Mouse (Mus musculus) adrenal gland, adult 18-20 months (tissue): ENCODE data around the gene Agpat3. TPM values are rescaled to one million over a fixed set of nuclear protein-coding genes. Genes with fewer than 3 reads are reported as not detected.

Experiments
- DNase-seq, 2 experiments: peaks; one replicate each; pipeline ENCODE4 v3.0.0; 2021 to 2022; ENCODE audit warnings: low spot score in 2 of 2
- total RNA-seq, 2 experiments: library from RNA; stranded (reverse); gene quantifications; 1 replicate in 1 of 2; 2 replicates in 1 of 2; pipeline ENCODE4 v1.2.3; 2021

Gene Agpat3
- total RNA-seq, 2 experiments from 2014 or later = 289 to 343 TPM

DNA sequence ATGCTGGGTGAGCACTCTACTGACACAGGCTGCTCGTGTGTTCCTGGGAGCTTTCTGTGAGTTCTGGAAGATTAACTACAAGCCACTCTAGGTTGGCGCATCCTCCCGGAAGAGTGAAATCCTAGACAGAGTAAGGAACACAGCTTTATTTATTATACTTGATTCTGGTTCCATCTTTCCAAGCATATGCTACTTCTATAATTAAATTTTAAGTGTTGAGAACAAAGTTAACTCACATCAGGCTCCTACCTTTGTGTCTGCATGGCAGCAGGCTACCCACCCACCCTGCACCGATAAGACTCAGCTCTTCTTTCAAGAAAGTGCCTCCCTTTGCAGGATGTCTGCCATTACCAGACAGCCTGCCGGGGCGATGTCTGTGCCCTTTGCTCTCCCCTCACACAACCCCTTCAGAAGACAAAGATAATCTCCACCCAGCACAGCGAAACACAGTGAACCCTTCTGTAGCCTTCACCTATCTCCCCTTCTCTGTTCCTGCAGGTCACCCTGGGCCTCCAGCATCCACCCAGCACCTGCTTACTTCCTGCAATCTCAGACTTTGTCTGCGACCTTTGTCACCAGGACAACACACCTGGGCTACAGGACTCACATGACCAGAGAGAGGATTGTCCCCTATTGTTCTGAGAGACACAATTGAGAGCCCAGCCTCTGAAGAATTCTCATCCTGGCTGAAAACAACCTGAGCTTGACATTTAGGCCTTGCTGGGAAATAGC lies 26.2 kb downstream of the Agpat3 start:
- no peak for DNase-seq

DNA sequence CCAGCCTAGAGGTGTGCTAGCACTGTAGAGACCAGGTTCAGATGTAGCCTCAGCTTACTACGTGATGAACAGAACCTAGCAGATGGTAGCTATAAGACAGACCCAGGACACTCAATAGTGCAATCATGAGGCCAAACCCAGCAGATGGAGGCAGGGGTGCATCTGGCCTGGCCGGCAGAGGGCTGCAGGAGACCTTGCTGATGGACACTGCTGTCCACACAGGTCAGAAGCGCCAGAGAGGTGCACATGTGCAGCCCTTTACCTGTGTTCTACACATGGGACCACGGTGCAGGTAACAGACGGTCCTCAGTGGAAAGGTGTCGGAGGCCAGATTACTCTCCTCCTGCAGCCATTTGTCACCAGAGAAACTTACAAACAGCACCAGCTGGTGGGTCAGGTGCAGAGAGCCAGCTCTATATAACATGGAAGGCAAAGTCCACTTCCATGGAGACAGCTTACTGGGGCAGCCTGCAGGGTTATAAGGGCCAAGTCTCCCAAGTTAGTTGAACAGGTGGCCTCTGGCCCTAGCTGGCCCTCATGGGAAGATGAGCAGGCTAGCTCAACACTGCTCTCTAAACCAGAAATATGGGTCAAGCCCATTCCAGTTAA lies 27.6 kb downstream of the Agpat3 start:
- no peak for DNase-seq

DNA sequence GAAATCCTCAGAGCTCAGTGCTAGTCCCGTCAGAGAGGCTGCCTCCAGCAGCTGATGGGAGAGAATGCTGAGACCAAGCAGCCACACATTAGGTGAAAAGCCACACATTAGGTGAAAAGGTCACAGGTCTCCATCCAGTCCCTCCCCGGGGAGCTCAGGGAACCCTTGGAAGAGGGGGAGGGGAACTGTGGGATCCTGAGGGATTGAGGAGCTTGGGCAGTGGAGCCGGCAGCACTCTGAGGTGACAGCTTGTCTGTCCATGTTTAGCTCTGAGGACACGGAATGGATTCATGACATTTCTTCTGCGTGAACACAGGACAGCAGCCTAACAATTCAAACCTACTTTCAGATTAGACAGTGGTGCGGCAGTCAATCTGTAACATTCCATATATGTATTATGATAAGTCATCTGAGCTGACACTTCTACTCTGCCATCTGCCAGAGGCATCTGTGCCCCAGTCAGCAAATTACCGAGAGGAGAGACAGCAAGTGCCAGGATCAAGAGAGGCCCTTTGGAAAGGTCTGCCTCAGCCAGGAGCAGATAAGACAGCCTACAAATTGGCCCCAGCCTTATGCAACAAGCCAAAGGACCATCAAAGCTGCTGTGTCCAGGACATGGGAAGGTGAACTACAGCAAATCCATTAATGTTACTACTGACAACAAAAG lies 28.9 kb downstream of the Agpat3 start:
- DNase-seq = no peak

DNA sequence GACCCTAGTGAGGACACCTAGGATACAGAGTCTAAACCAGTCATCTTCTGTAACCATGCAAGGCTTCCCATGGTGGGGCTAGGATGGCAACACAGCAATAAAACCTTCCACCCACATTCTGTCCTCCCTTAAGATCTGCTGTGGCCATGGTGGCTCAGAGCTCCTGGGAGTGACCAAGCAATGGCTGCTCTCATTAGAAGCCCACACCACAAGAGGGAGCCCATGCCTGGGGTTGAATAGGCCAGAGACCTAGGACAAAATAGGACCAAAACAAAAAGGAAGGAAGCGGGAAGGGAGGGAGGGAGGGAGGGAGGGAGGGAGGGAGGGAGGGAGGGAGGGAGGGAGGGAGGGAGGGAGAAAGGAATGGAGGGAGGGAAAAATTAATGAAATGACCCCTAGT lies 29.5 kb downstream of the Agpat3 start:
- no peak for DNase-seq

DNA sequence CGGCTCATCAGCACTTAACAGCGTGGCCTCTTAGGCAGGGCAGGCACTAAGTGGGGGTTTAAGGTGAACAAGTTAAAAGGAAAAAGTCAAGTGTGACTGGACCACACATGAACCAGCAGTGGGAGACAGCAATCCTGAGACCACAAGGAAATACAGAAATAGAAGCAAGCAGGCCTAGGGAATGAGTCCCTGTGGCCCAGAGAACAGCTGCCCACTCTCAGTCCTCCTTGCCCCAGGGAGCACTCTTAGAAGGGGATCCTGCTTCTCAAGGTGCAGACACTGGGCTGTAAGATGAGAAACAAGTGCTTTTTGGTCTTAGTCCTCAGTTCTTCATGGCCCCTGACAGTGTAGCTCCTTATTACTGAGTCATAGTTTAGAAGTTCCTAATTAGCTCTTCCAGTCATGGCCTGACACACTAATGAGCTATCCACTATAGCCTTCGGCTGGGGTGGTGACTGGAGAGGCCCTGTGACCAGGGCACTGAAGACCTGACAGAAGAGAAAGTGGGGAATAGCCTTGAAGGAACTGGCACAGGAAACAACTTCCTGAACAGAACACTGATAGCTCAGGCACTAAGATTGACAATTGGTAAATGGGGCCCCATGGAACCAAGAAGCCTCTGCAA lies 31.0 kb downstream of the Agpat3 start:
- DNase-seq = no peak

DNA sequence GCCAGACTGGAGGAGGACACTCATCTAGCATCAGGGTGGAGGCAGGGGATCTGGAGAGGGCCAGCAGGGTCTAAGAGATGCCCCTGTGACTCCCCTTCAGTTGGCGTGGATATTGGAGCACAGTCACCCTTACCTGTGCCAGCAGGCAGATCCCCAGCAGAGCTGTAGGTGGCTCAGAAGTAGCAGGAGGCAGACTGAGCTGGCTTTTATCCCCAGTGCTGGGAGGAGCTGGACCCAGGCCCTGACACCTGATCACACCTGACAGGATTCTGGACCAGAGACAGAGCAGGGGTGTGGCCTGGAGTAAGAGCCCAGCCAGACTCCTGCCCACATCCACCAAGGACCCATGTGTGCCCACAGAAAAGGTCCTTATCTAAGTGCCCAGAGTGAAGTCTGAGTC lies 31.8 kb downstream of the Agpat3 start:
- no peak for DNase-seq

DNA sequence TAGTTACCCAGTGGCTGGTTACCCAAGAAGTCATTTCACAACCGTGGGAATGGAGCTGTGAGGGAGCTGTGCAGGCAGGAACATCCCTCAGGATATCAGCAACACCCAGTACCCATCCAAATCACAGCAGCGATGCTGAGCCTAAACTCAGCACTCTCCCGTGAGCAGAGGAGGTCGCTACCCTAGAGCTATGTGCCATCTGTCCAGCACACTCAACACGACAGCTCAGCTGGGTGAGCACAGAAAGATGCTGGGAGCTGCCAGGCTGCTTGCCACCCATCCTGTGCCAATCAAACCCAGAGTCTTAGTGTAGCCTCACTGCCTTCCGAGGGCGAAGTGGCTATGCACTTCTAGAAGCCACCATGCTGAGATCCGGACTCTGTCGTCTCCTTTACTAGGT lies 32.3 kb downstream of the Agpat3 start:
- DNase-seq = no peak

DNA sequence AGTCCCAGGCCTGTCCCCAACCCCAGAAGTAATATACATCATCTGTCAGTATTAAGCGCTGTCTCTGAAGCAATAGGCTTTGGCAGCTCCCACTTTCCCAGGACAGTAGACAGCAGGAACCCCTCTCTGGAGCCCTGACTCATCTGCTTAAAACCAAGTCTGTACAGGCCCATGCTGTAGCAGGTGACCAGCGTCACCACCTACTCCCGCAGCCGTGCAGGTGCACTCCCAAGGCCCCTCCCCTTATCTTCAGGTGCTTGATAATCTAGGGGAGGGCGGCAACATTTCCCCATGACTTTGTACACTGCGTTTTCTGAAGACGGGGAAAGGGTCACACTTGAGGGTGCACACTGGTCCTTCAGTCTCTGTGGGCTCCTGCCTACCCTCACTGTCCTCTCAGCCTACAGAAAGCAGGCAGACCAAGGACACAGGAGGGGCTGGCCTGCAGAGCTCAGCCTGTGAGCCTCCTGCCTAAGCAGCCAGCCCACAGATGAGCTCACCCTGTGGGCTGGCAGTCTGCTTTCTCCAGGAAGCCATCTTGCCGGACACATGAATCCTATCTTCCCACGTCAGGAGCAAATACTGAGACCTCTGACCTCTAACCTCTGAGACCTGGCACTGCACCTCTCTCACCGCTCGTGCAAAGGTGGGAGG lies 34.9 kb downstream of the Agpat3 start:
- DNase-seq = no peak

DNA sequence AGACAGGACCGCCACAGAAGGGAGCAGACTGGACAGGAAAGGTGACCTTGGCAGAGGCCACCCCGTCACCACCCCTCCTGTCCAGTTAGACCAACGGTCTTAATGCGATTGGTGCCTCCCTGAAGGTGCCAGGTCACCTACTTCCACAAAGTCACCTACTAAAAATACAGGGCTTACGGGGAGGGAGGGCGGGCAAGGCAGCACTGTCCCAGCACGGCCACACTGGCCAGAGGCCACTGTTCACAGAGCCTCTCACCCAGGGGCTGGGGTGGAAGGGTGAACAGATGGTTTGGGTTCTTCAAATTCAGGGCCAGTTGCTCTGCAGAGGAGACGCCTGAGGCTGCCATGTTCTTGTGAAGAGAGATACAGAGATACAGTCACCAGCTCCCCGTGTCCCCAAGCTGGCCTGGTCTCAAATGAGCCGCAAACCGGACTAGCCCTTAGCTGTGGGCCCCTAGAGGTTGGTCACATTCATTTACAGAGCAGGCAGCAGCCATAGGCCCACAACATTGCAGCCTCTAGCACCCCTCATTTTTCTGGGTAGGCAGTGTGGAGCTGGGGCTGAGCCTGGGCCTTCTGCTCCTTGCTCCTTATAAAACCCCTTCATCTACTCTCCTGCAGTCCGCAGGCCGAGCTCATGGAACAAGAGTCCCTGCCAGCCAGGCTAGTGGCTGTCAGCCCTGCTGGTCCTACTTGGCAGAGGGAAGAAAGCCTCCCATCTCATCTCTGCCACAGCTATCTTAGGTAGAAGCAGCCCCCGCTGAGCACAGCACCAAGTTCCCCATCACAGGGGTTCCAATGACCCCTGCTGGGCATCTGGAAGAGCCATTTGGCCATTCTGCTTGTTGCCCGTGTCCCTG lies 35.8 kb downstream of the Agpat3 start:
- DNase-seq = no peak

DNA sequence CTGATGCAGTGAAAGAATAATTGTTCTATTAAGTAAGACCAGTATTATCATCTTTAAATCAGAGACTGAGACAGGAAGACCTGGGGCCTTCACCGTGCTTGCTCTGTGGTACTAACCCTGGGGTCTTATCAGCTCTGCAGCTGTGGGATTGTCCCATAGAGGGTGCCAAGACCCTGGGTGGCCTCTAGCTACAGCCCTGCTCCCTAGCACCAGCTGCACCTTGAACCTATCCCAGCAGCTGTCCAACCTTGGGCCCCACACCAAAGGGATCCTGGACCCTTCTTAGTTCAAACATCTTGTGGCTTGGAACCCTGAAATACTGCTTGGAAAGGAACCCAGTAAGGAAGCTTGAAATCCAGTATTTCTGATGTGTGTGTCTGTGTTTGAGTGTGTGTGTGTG lies 37.1 kb downstream of the Agpat3 start:
- no peak for DNase-seq

DNA sequence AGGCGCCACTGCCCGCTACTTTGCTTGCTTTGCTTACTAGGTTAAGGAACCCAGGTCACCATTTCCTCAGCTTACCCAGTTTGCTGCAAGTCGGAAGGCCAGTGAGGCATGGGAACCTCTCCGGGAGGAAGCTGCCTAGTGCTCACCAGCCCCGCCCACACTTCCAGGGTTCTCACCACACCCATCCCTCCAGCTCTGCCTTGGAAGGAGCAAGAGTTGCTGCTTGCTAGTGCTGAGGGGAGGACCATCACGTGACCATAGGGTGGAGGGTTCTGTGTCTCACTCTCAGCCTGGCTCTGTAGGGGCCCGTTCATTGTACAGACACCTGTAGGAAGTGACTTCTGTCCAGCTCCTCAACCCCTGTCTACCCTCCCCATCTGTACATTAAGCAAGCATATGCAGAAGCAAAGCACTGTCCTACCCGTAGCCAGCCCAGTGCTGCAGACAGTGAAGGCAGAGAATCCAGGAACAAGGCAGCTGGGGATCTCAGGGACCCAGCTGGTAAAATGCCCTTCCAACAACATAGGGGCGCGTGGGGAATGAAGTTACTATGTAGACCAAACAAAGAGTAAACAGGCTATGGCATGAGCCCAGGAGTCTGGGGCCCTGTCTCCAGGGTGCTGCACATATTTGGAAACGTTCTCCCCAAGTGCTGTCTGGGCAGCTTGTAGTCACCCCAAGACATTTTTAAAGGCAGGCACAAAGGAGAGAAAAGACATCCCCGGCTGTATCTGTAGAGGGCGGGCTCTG lies 40.2 kb downstream of the Agpat3 start:
- no peak for DNase-seq

DNA sequence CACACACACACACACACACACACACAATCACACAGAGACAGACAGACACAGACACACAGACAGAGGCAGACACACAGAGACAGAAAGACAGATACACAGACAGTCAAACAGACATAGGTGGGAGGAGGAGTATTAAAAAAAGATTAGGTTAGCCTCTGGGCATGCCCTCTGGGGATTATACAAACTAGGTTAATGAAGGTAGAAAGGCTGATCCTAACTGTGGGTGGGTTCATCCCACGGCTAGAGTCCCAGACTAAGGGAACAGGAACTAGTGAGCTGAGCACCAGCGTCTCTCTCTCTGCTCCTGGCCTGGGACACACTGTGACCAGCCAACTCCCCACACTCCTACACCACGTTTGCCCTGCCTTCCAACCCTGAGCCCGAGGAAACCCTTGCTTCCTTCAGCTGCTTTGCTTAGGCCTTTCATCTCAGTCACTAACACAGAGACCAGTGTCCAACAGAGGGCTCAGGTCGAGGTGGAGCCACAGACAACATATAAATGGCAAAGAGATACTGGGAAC lies 41.5 kb downstream of the Agpat3 start:
- no peak for DNase-seq

DNA sequence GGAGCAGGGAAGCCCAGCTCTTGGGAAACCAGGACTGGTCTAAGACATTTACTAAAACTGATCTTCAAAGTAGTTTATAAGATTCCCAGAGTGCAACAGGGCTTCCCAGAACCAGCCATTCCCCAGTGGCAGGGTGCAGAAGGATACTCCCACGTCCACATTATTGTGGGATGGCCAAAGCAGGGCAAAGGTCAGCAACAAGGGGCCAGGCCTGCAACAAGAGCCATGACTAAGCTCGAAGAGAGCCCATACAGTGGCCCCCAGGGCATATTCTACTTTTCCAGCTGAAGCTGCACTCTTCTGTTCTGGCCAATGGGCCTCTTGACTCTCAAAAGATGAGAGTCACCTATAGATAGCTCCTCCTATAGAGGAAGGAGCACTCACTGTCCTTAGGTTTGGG lies 43.7 kb downstream of the Agpat3 start:
- DNase-seq = no peak

DNA sequence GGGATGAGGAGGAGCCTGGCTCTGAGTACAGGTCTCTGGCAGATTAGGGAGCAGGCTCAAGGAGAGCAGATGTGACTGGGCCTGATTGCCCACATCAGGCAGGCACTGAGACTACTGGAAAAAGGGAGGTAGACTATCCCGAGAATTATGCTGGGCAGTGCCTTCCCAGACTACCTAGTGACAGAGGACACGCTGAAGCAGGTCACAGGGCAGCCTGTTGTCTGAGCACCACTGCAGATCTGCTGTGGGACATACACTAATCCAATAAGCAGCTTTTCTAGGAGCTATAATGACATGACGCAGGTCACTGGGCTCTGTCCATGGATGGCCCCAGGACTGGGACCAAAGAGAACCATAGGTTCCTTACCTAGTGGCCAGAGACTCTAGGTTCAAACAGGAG lies 44.9 kb downstream of the Agpat3 start:
- DNase-seq = no peak

DNA sequence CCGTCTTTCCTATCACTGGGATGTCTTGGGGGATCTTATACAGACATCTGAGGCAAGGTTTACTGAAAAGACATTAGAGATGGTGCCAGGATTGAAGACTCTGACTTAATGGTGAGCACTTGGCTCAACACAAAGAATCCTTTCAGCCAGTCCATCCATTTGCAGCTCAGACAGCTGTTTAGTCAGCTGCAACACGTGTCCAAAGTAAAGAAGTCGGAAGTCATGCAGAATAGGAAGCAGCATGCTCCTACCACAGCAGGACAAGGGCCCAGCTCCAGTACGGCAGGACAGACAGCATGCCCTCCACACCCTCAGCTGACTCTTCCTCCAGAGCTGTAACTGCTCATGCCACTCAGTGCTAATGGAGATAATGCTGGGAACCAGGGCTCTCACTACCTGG lies 46.3 kb downstream of the Agpat3 start:
- no peak for DNase-seq

DNA sequence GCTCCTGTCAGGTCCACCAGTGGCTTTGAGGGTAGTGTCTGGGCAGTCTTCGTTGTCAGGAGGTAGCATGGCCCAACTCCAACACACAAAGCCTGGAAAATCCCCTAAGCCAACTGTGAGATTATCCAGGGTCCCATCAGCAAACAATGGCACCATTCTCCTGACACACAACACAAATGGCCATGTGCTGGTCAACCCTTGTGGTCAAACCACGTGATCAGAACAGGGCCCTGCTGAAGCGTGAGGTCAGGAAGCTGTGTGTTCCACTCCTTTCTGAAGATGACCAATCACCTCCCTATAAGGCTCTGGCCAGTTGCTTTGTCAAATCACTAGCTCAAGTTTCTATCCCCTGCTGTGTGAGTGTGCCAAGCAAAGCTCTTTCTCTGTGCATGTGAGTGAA lies 47.3 kb downstream of the Agpat3 start:
- DNase-seq = no peak

DNA sequence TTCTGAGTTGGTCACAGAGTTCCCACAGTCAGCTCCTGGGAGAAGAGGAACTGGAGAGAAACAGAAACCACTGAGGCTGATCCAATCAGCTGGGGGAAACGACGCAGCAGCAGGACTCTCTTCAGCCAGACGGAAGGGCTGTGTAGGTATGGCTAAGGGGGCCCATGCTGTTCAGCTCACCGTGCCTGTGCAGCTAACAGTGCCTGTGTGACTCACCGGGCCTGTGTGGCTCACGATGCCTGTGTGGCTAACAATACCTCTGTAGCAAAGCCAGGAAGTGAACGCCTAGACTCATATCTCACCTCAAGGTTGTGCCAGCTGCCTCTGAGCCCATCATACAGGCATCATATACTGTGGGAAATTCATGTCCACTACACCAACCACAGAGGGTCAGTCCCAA lies 48.6 kb downstream of the Agpat3 start:
- no peak for DNase-seq

DNA sequence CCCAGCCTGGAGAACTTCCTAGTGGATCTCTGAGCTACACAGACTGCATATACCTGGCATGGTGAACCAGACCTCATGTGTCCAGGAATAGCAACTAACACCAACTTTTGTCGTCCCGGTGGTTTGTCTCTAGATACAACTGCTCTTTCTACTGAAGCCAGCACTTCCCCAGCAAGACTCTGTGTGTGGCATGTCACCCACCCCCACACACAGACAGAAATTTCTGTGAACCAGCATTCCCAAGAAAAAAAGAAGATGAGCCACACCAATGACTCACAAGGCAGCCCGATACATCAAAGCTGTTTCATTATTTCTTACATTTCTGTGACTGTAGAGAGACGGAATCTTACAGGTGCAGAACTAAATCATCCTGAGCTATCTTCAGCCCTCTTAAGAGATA lies 52.2 kb downstream of the Agpat3 start:
- no peak for DNase-seq
